Mouse (Mus musculus): Measurements from ENCODE around the gene Trim8. TPM values are rescaled to one million over a fixed set of nuclear protein-coding genes. Genes with fewer than 3 reads are reported as not detected.

Trim8 gene
- total and polyA plus RNA-seq, 2 experiments = 7.3 to 20.0 TPM

DNA sequence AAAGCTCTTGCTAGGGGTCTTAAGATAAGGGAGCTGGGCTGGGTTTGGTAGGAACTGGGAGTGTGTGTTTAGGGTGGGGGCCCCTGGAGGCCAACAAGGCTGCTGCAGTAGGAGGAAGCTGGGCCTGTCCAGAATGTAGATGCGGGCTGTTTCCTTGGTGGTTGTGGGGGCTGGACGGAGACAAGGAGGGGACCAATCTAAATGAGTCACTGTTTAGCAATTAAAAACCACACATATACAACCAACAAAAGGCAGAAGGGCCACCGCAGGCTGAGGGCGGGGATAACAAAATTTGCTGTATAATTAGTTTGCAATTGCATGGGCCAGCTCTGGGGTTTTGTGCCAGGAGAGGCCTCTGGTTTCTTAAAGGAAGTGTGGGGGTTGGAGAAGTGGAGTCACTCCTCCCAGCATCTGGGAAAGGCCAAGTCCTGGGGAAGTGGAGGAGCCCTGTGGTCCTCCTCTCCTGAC is 2.6 kb downstream of the Trim8 start:
- peak overlapping the region; percentile 73 for H3K27ac ChIP-seq (replicated peaks; ENCODE audit: insufficient read depth, low read depth, low read length)
- H3K4me1 ChIP-seq (ENCODE audit: control insufficient read depth, insufficient read depth, low read length) = peaks cover 35% of the 10 kb centered on the region
- no peaks in the 10 kb centered on the region for H3K27me3 ChIP-seq (ENCODE audit: control insufficient read depth, insufficient read depth, low read length)
- DNase-seq (ENCODE audit: extremely low read depth, low read depth, low spot score) = peak; percentile 55
- H3K9ac ChIP-seq (ENCODE audit: low read depth, low read length) = peak overlapping the region; percentile 99
- peak overlapping the region; percentile 50 for H3K4me3 ChIP-seq (ENCODE audit: insufficient read depth, low read depth, low read length)
- 6% methylated on average over 4 of the region's 4 CpGs for WGBS
- peaks cover 55% of the 10 kb centered on the region for H3K79me2 ChIP-seq (ENCODE audit: control insufficient read depth, insufficient read depth, low read length)
- H3K36me3 ChIP-seq (ENCODE audit: control insufficient read depth, insufficient read depth, low read length) = peaks cover 4% of the 10 kb centered on the region; the same call in 1 of the 2 replicates
- TF ChIP-seq POLR2A (IDR thresholded peaks at IDR 0.05; ENCODE audit: extremely low read depth, insufficient read depth, low read length) (no peak), CTCF (IDR thresholded peaks at IDR 0.05; ENCODE audit: low read depth, low read length) (peak; percentile 33)

DNA sequence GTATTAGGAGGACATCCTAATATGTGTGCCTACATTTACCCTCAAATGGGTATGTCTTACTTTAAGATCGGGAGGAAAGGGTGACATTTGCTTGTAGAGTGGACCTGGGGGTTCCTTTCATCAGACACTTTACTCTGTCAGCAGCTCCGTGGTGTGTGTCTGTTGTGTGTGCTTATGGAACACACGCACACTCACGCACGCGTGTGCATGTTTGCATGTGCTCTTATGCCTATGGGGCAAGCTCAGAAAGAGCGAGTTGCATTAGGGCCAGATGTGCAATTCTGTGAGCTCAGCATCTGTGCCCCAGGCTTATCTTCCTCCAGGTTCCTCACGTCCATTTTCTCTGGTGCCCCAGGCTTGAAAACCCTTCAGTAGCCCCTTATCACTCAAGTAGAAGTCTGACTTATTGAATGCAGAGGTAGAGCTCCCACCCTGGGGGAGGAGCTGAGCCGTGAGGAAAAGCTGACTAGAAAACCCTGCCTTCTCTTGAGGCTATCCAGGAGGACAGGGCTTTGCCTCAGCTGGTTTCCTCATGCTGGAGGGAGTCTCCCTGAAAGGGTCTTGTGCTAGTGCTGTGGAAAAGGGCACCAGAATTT is 3.4 kb downstream of the Trim8 start:
- WGBS = 58% methylated on average over 9 of the region's 9 CpGs
- no peak for DNase-seq (ENCODE audit: extremely low read depth, low read depth, low spot score)
- peaks cover 58% of the 10 kb centered on the region for H3K79me2 ChIP-seq (ENCODE audit: control insufficient read depth, insufficient read depth, low read length)
- peak overlapping the region; percentile 11 for H3K9ac ChIP-seq (ENCODE audit: low read depth, low read length)
- no peak for TF ChIP-seq CTCF (IDR thresholded peaks at IDR 0.05; ENCODE audit: low read depth, low read length)
- no peak for TF ChIP-seq POLR2A (IDR thresholded peaks at IDR 0.05; ENCODE audit: extremely low read depth, insufficient read depth, low read length)
- H3K36me3 ChIP-seq (ENCODE audit: control insufficient read depth, insufficient read depth, low read length) = peaks cover 4% of the 10 kb centered on the region; the same call in 1 of the 2 replicates
- no peaks in the 10 kb centered on the region for H3K27me3 ChIP-seq (ENCODE audit: control insufficient read depth, insufficient read depth, low read length)
- peak overlapping the region; percentile 73 for H3K27ac ChIP-seq (replicated peaks; ENCODE audit: insufficient read depth, low read depth, low read length)
- H3K4me3 ChIP-seq (ENCODE audit: insufficient read depth, low read depth, low read length) = no peak overlapping the region; the same call in 1 of the 2 replicates
- peaks cover 37% of the 10 kb centered on the region for H3K4me1 ChIP-seq (ENCODE audit: control insufficient read depth, insufficient read depth, low read length)

DNA sequence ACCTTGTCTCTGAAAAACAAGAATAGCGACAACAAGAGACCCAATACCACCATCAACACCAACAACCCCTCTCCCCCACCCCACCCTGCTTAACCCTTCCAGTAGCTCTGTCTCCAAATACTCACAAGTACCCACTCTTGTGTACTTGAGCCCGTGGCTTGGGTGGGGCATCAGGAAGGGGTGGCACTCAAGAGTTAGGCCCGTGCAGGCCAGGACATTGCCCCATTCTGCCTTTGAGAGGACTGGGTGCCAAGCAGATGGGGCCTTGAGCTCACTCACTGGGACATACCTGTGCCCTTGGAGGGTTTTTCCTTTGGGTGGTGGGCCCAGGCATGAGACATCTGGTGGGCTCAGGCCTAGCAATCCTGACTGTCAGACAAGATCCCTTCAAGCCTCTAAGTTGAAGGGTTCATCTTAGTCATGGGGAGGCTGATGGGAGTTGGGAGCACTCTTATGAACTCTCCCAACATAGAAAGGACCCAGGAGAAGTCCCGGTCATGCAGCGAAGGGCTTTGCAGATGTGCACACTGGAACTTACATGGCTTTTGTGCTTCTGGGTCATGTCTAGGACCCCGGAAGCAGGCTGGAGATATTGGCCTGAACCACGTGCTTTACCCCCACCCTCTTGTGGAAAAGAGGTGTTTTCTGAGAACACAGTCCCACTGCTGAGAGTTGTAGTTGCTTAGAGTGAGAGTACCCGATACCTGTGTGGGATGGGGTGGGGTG is 4.3 kb downstream of the Trim8 start:
- TF ChIP-seq CTCF (IDR thresholded peaks at IDR 0.05; ENCODE audit: low read depth, low read length) (no peak), POLR2A (IDR thresholded peaks at IDR 0.05; ENCODE audit: extremely low read depth, insufficient read depth, low read length) (no peak)
- peaks cover 4% of the 10 kb centered on the region; the same call in 1 of the 2 replicates for H3K36me3 ChIP-seq (ENCODE audit: control insufficient read depth, insufficient read depth, low read length)
- no peak overlapping the region for H3K27ac ChIP-seq (replicated peaks; ENCODE audit: insufficient read depth, low read depth, low read length)
- WGBS = 50% methylated on average over 8 of the region's 8 CpGs
- H3K79me2 ChIP-seq (ENCODE audit: control insufficient read depth, insufficient read depth, low read length) = peaks cover 58% of the 10 kb centered on the region
- H3K27me3 ChIP-seq (ENCODE audit: control insufficient read depth, insufficient read depth, low read length) = no peaks in the 10 kb centered on the region
- peaks cover 37% of the 10 kb centered on the region for H3K4me1 ChIP-seq (ENCODE audit: control insufficient read depth, insufficient read depth, low read length)
- H3K4me3 ChIP-seq (ENCODE audit: insufficient read depth, low read depth, low read length) = no peak overlapping the region
- DNase-seq (ENCODE audit: extremely low read depth, low read depth, low spot score) = no peak
- H3K9ac ChIP-seq (ENCODE audit: low read depth, low read length) = no peak overlapping the region

DNA sequence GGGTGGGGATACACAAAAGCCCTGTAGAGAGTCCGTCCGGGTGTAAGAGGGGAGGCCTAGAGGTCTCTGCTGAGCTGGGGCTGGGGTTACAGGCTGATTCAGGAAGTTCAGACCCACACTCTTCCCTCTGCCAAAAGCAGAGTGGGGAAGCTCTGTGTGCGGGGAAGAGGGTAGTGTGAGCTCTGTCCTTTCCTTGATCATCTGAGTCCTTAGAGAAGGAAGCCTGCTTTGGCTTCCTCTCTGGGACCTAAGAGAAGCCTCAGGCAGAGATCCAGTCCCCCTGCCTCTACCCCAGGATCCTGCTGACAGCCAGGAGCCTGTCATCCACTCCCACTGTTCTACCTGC is 4.8 kb downstream of the Trim8 start:
- Histone ChIP-seq H3K9ac (ENCODE audit: low read depth, low read length) (peak overlapping the region; percentile 7; the same call in 1 of the 2 replicates), H3K27me3 (ENCODE audit: control insufficient read depth, insufficient read depth, low read length) (no peaks in the 10 kb centered on the region), H3K4me1 (ENCODE audit: control insufficient read depth, insufficient read depth, low read length) (peaks cover 37% of the 10 kb centered on the region), H3K36me3 (ENCODE audit: control insufficient read depth, insufficient read depth, low read length) (peaks cover 4% of the 10 kb centered on the region; the same call in 1 of the 2 replicates), H3K4me3 (ENCODE audit: insufficient read depth, low read depth, low read length) (no peak overlapping the region), H3K79me2 (ENCODE audit: control insufficient read depth, insufficient read depth, low read length) (peaks cover 60% of the 10 kb centered on the region), H3K27ac (replicated peaks; ENCODE audit: insufficient read depth, low read depth, low read length) (no peak overlapping the region)
- no peak for TF ChIP-seq CTCF (IDR thresholded peaks at IDR 0.05; ENCODE audit: low read depth, low read length)
- TF ChIP-seq POLR2A (IDR thresholded peaks at IDR 0.05; ENCODE audit: extremely low read depth, insufficient read depth, low read length) = no peak
- WGBS = 55% methylated on average over 3 of the region's 3 CpGs
- no peak for DNase-seq (ENCODE audit: extremely low read depth, low read depth, low spot score)

DNA sequence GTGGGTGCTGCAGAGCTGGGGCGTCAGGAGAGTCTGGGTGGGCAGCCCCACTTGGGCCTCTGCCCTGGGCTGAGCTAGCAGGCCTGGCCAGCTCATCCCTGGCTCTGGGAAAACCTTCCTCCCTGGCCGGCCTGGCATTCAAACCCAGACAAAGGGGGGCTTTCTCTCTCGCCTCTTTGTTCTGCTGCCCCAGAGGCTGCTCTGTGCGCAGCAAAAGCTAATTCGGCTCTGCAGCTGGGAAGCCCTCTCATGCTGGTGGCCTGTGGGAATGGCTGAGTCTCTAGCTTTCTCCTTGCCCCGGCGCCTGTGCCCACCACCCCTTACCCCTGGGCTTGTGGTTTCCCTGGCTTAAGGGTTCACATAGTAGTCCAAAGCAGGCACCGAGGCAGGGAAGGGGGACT is 5.7 kb downstream of the Trim8 start:
- Histone ChIP-seq H3K79me2 (ENCODE audit: control insufficient read depth, insufficient read depth, low read length) (peaks cover 61% of the 10 kb centered on the region), H3K36me3 (ENCODE audit: control insufficient read depth, insufficient read depth, low read length) (peaks cover 5% of the 10 kb centered on the region; the same call in 1 of the 2 replicates), H3K4me3 (ENCODE audit: insufficient read depth, low read depth, low read length) (no peak overlapping the region), H3K27ac (replicated peaks; ENCODE audit: insufficient read depth, low read depth, low read length) (no peak overlapping the region), H3K9ac (ENCODE audit: low read depth, low read length) (no peak overlapping the region), H3K27me3 (ENCODE audit: control insufficient read depth, insufficient read depth, low read length) (no peaks in the 10 kb centered on the region), H3K4me1 (ENCODE audit: control insufficient read depth, insufficient read depth, low read length) (peaks cover 38% of the 10 kb centered on the region)
- WGBS = 84% methylated on average over 8 of the region's 8 CpGs
- no peak for TF ChIP-seq POLR2A (IDR thresholded peaks at IDR 0.05; ENCODE audit: extremely low read depth, insufficient read depth, low read length)
- no peak for TF ChIP-seq CTCF (IDR thresholded peaks at IDR 0.05; ENCODE audit: low read depth, low read length)
- DNase-seq (ENCODE audit: extremely low read depth, low read depth, low spot score) = no peak
